Mouse (Mus musculus) testis, adult 2 months (tissue): ENCODE measurements around the gene Gm13539. TPM values are rescaled to one million over a fixed set of nuclear protein-coding genes. Genes with fewer than 3 reads are reported as not detected.
"Not testable (repeated sequence)": the region's sequence is repeated elsewhere in the genome, so short reads cannot be mapped to it uniquely, and the experiment has no call there.

Experiments
- H3K27ac ChIP-seq: fragments of 200-500 bp; 2 replicates; pipeline ENCODE4 v1.5.1; 2012; ENCODE audit warnings: low read depth, low read length; ENCODE audit not compliant: control insufficient read depth, insufficient read depth
- H3K27me3 ChIP-seq: fragments of 200-500 bp; 2 replicates; pipeline ENCODE4 v1.6.1; 2012; ENCODE audit warnings: mild to moderate bottlenecking, low read length, moderate library complexity; ENCODE audit not compliant: control insufficient read depth, insufficient read depth
- H3K36me3 ChIP-seq: fragments of 200-500 bp; 2 replicates; pipeline ENCODE4 v1.6.1; 2012; ENCODE audit warnings: mild to moderate bottlenecking, low read length; ENCODE audit not compliant: control insufficient read depth, insufficient read depth
- H3K4me1 ChIP-seq: fragments of 200-500 bp; 2 replicates; pipeline ENCODE4 v1.6.1; 2012; ENCODE audit warnings: low read length; ENCODE audit not compliant: control insufficient read depth, insufficient read depth
- H3K4me3 ChIP-seq: fragments of 200-500 bp; 2 replicates; pipeline ENCODE4 v1.5.1; 2012; ENCODE audit warnings: low read depth, mild to moderate bottlenecking, low read length, moderate library complexity, mixed read lengths; ENCODE audit not compliant: control insufficient read depth
- CTCF ChIP-seq: fragments of 200-500 bp; IDR thresholded peaks from 2 replicates; pipeline ENCODE4 v1.5.1; 2012; ENCODE audit warnings: low read depth, mild to moderate bottlenecking, inconsistent platforms, low read length, moderate library complexity; ENCODE audit not compliant: control insufficient read depth, insufficient read depth, insufficient replicate concordance
- POLR2A ChIP-seq: fragments of 200-500 bp; IDR thresholded peaks from 2 replicates; pipeline ENCODE4 v1.6.1; 2012; ENCODE audit warnings: low read depth, mild to moderate bottlenecking, inconsistent platforms, low read length, moderate library complexity; ENCODE audit not compliant: control insufficient read depth
- polyA plus RNA-seq: library from polyadenylated mRNA; depleted of rRNA; stranded (reverse); fragments of >200 nt; gene quantifications from 2 replicates; pipeline ENCODE4 v1.2.3, GENCODE M21; 2012

Gene Gm13539
- polyA plus RNA-seq, 1 experiment = 17.0 TPM

- peak overlapping the region; percentile 64 for H3K4me3 ChIP-seq
- 0 out of 2 replicates have a peak, but pooled peaks have one; percentile 14 for TF ChIP-seq POLR2A
- TF ChIP-seq CTCF = no peak
- no peak overlapping the region for H3K27ac ChIP-seq
- no peaks in the 10 kb centered on the region for H3K27me3 ChIP-seq
- H3K36me3 ChIP-seq = no peaks in the 10 kb centered on the region
- H3K4me1 ChIP-seq = no peaks in the 10 kb centered on the region
These were observed 3.7 kb downstream of the Gm13539 start for GRCm38 (mm10) chr2:25785573-25786322.

- Histone ChIP-seq H3K4me3 (no peak overlapping the region), H3K4me1 (no peaks in the 10 kb centered on the region), H3K27me3 (no peaks in the 10 kb centered on the region), H3K36me3 (no peaks in the 10 kb centered on the region), H3K27ac (no peak overlapping the region)
- TF ChIP-seq CTCF (no peak), POLR2A (no peak)
These were observed 7.0 kb downstream of the Gm13539 start for GRCm38 (mm10) chr2:25789092-25789491.

GRCm38 (mm10) chr2:25797635-25798034 lies 15.6 kb downstream of the Gm13539 start:
- H3K4me1 ChIP-seq = no peaks in the 10 kb centered on the region
- H3K27me3 ChIP-seq = no peaks in the 10 kb centered on the region
- no peak overlapping the region for H3K27ac ChIP-seq
- TF ChIP-seq POLR2A (no peak), CTCF (no peak)
- no peak overlapping the region for H3K4me3 ChIP-seq
- H3K36me3 ChIP-seq = no peaks in the 10 kb centered on the region

- Histone ChIP-seq H3K36me3 (no peaks in the 10 kb centered on the region), H3K27me3 (no peaks in the 10 kb centered on the region), H3K4me3 (no peak overlapping the region), H3K27ac (no peak overlapping the region), H3K4me1 (no peaks in the 10 kb centered on the region)
- no peak for TF ChIP-seq CTCF
- TF ChIP-seq POLR2A = no peak
These were observed 16.0 kb downstream of the Gm13539 start for GRCm38 (mm10) chr2:25798065-25798464.

- H3K27ac ChIP-seq = no peak overlapping the region
- H3K4me3 ChIP-seq = no peak overlapping the region
- no peaks in the 10 kb centered on the region for H3K36me3 ChIP-seq
- no peaks in the 10 kb centered on the region for H3K27me3 ChIP-seq
- TF ChIP-seq CTCF (no peak), POLR2A (no peak)
- no peaks in the 10 kb centered on the region for H3K4me1 ChIP-seq
These were observed 29.7 kb downstream of the Gm13539 start for GRCm38 (mm10) chr2:25811711-25812110.

- Histone ChIP-seq H3K27ac (no peak overlapping the region), H3K4me3 (peak overlapping the region; percentile 8), H3K4me1 (no peaks in the 10 kb centered on the region), H3K36me3 (no peaks in the 10 kb centered on the region), H3K27me3 (no peaks in the 10 kb centered on the region)
- TF ChIP-seq POLR2A (no peak), CTCF (peak; percentile 51; the same call in 1 of the 2 replicates)
These were observed 31.3 kb downstream of the Gm13539 start for GRCm38 (mm10) chr2:25813364-25813763.

- Histone ChIP-seq H3K4me3 (peak within 1 kb of the TSS; percentile 74), H3K27ac (peak within 1 kb of the TSS; percentile 45)
- H3K27me3 ChIP-seq, H3K4me1 ChIP-seq, H3K36me3 ChIP-seq: not testable (repeated sequence)
These were observed 33.7 kb downstream of the Gm13539 start, which contains the start of gene Glt6d1 for GRCm38 (mm10) chr2:25815748-25816147. TSS of gene Glt6d1 (minus strand) at chr2:25815848.
